Mouse (Mus musculus): ENCODE results near the gene Amdhd2. TPM values are rescaled to one million over a fixed set of nuclear protein-coding genes. Genes with fewer than 3 reads are reported as not detected.

Amdhd2 gene
- total RNA-seq, 4 experiments from 2014 or later = 39.3 to 64.9 (median 50.3) TPM

Other genes starting within 250 kb of the Amdhd2 start
- gene Dcpp3, start 246.3 kb downstream of the Amdhd2 start, total RNA-seq (2022) = not detected
- not detected for gene Sbp, start 222.1 kb downstream of the Amdhd2 start, total RNA-seq (2022)
- gene Sbpl, start 208.5 kb downstream of the Amdhd2 start, total RNA-seq (2022) = not detected
- gene Prss30, start 183.2 kb downstream of the Amdhd2 start, total RNA-seq (2022) = under 1 TPM in 3 of 4 experiments, not detected in 1; 0.19 to 0.41 (median 0.31) TPM
- not detected for gene Prss22, start 165.7 kb downstream of the Amdhd2 start, total RNA-seq (2022)
- gene Prss27, start 125.6 kb downstream of the Amdhd2 start, total RNA-seq (2022) = under 1 TPM in 1 of 4 experiments, not detected in 3; 0.70 TPM
- gene Kctd5, start 90.3 kb downstream of the Amdhd2 start, total RNA-seq (2022) = 10 to 100 TPM; 13.7 to 17.7 (median 15.1) TPM
- gene Pdpk1, start 12.8 kb downstream of the Amdhd2 start, total RNA-seq (2022) = 10 to 100 TPM; 46.0 to 63.6 (median 61.9) TPM
- 100 to 1,000 TPM; 416 to 520 (median 442) TPM for gene Atp6v0c, start 5.9 kb upstream of the Amdhd2 start, total RNA-seq (2022)
- 10 to 100 TPM; 18.8 to 24.3 (median 23.8) TPM for gene Tbc1d24, start 41.8 kb upstream of the Amdhd2 start, total RNA-seq (2022)
- gene Ntn3, start 45.8 kb upstream of the Amdhd2 start, total RNA-seq (2022) = 1 to 10 TPM; 1.7 to 4.2 (median 2.9) TPM
- 1 to 10 TPM; 6.1 to 9.8 (median 7.6) TPM for gene Tedc2, start 57.1 kb upstream of the Amdhd2 start, total RNA-seq (2022)
- 1 to 10 TPM; 1.9 to 3.6 (median 2.7) TPM for gene Ccnf, start 87.7 kb upstream of the Amdhd2 start, total RNA-seq (2022)
- under 1 TPM in 3 of 4 experiments, not detected in 1; 0.09 to 0.12 (median 0.11) TPM for gene Abca17, start 187.3 kb upstream of the Amdhd2 start, total RNA-seq (2022)
- gene Abca3, start 188.2 kb upstream of the Amdhd2 start, total RNA-seq (2022) = 10 to 100 TPM; 28.4 to 43.3 (median 35.8) TPM